Mouse (Mus musculus) ES-Bruce4 (cell line): ENCODE results near the gene Zfp275.
"Not testable (repeated sequence)": the region's sequence is repeated elsewhere in the genome, so short reads cannot be mapped to it uniquely, and the experiment has no call there.

Source experiments
- CTCF ChIP-seq: IDR thresholded peaks from one replicate; pipeline ENCODE4 v1.8.1; 2011; ENCODE audit warnings: low read depth, low read length
- POLR2A ChIP-seq: IDR thresholded peaks from one replicate; pipeline ENCODE4 v1.8.1; 2011; ENCODE audit warnings: low read length; ENCODE audit not compliant: insufficient read depth

DNA sequence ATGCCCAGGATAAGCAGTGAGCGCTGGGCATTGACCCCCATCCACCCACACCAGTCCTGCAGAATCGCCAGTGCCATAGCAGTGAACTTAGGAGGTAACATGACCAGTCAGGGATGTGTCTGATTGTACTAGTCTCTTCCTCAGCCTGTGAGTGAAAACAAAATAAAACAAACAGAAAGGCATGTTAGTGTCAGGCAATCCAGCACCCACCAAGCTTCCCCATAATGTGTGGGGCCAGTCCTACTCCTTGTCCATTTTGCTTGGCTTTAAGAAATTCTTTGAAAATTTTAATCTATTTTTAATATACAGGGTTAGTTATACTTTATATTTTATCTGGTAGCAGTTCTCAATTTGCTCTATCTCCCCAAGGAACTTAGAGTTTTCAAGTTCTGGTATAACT is 56.2 kb downstream of the Zfp275 start, which contains the start of gene Gm18336:
- not testable (repeated sequence) for TF ChIP-seq POLR2A, CTCF
